Comparison of ENCODE assay signal across 8 mouse cellular contexts in genomic region chr4:129983764-129984420, GRCm38 (mm10). TPM values are rescaled to one million over a fixed set of nuclear protein-coding genes. Genes with fewer than 3 reads are reported as not detected.
DNase-seq lines count a peak whose midpoint lies in the region; ATAC-seq lines count a peak whose summit lies in the region.

No protein-coding gene starts in this region.

- H3K4me3 ChIP-seq in hindbrain, embryonic 14.5 days (replicated peaks; ENCODE audit: low read length), result peak overlapping the region; percentile 82
- H3K4me3 ChIP-seq in lung, embryonic 16.5 days (ENCODE audit: low read length), result peak overlapping the region; percentile 66

- H3K4me2 ChIP-seq in hindbrain, embryonic 14.5 days (replicated peaks), result peak overlapping the region; percentile 75
- H3K4me2 ChIP-seq in lung, embryonic 16.5 days (ENCODE audit: low read depth, low read length), result peak overlapping the region; percentile 98

- peaks cover 7% of the 10 kb centered on the region; the same call in 1 of the 2 replicates for H3K27me3 ChIP-seq in hindbrain, embryonic 14.5 days (ENCODE audit: control insufficient read depth, insufficient read depth, low read length)
- peaks cover 54% of the 10 kb centered on the region for H3K27me3 ChIP-seq in lung, embryonic 16.5 days (ENCODE audit: control insufficient read depth, insufficient read depth, low read depth, low read length)

- peak overlapping the region; percentile 87 for H3K9ac ChIP-seq in hindbrain, embryonic 14.5 days
- H3K9ac ChIP-seq in lung, embryonic 16.5 days (ENCODE audit: low read length), result no peak overlapping the region

- ATAC-seq in hindbrain, embryonic 14.5 days (ENCODE audit: low FRiP score), result peak; percentile 50; the same call in 1 of the 2 replicates
- ATAC-seq in lung, embryonic 16.5 days (ENCODE audit: low read depth), result peak; percentile 15
- no peak for ATAC-seq in erythroblast, adult 5-6 weeks (replicated peaks; ENCODE audit: low FRiP score, poor library complexity, severe bottlenecking)

- peaks cover 54% of the 10 kb centered on the region for H3K4me1 ChIP-seq in hindbrain, embryonic 14.5 days (replicated peaks; ENCODE audit: control insufficient read depth, insufficient read depth, low read length)
- peaks cover 28% of the 10 kb centered on the region for H3K4me1 ChIP-seq in lung, embryonic 16.5 days (replicated peaks; ENCODE audit: control insufficient read depth, insufficient read depth, low read length)

- 1% methylated on average over 15 of the region's 15 CpGs for WGBS in hindbrain, embryonic 14.5 days
- 3% methylated on average over 15 of the region's 15 CpGs for WGBS in lung, embryonic 16.5 days

- peak overlapping the region; percentile 80 for H3K27ac ChIP-seq in hindbrain, embryonic 14.5 days
- no peak overlapping the region for H3K27ac ChIP-seq in lung, embryonic 16.5 days (ENCODE audit: low read length)

- H3K36me3 ChIP-seq in hindbrain, embryonic 14.5 days (replicated peaks; ENCODE audit: control insufficient read depth, insufficient read depth), result no peaks in the 10 kb centered on the region
- no peaks in the 10 kb centered on the region for H3K36me3 ChIP-seq in lung, embryonic 16.5 days (ENCODE audit: control insufficient read depth, insufficient read depth, low read length)

- H3K9me3 ChIP-seq in hindbrain, embryonic 14.5 days (ENCODE audit: control insufficient read depth, low read length), result no peaks in the 10 kb centered on the region
- no peaks in the 10 kb centered on the region for H3K9me3 ChIP-seq in lung, embryonic 16.5 days (ENCODE audit: control insufficient read depth, low read length)

- peak; percentile 80 for DNase-seq in ZHBTc4 (ENCODE audit: low read depth, low spot score)
- peak; percentile 90 to 93 for DNase-seq in cerebellum, postnatal 14 days
- DNase-seq in gastrocnemius, adult 18-20 months (ENCODE audit: low spot score), result peak; percentile 57
- peak; percentile 67 for DNase-seq in hindbrain, embryonic 14.5 days (ENCODE audit: low spot score)
- DNase-seq in layer of hippocampus, postnatal 25 days (ENCODE audit: extremely low spot score in 1 of 2, low spot score in 1 of 2), result peak; percentile 84 to 91
- DNase-seq in retina, adult 2 months (ENCODE audit: low read depth, low spot score), result peak; percentile 59

RNA-seq across cellular contexts. Expression of gene Adgrb2, which starts 0.8 kb away (rescaled TPM):
- 1 to 10 TPM in 1 of 2 experiments, under 1 TPM in 1; 0.21 to 2.5 TPM for total RNA-seq in gastrocnemius, adult 18-20 months (2021)
- polyA plus RNA-seq in hindbrain, embryonic 14.5 days (2014; fragmentation: Nextera tagmentation; extraction: Ambion mirVana), result 16.9 and 19.0 TPM in 2 replicates
- 100 to 1,000 TPM; 516 to 583 TPM for total RNA-seq in layer of hippocampus, postnatal 25 days (2021)
- 0.40 and 1.0 TPM in 2 replicates for polyA plus RNA-seq in lung, embryonic 16.5 days (2015; fragmentation: Nextera tagmentation; extraction: Ambion mirVana)
- total RNA-seq in erythroblast, adult 5-6 weeks (2015; ENCODE audit: low replicate concordance), result not detected in 2 replicates
- total RNA-seq in erythroblast, adult 5-6 weeks (2017; ENCODE audit: low replicate concordance), result not detected in 2 replicates

RNA-seq across cellular contexts. Expression of gene Spocd1, which starts 54.8 kb away (rescaled TPM):
- total RNA-seq in gastrocnemius, adult 18-20 months (2021), result not detected
- polyA plus RNA-seq in hindbrain, embryonic 14.5 days (2014; fragmentation: Nextera tagmentation; extraction: Ambion mirVana), result not detected in 2 replicates
- total RNA-seq in layer of hippocampus, postnatal 25 days (2021), result under 1 TPM; 0.30 to 0.35 TPM
- polyA plus RNA-seq in lung, embryonic 16.5 days (2015; fragmentation: Nextera tagmentation; extraction: Ambion mirVana), result not detected in 2 replicates
- total RNA-seq in erythroblast, adult 5-6 weeks (2015; ENCODE audit: low replicate concordance), result not detected in 2 replicates
- not detected in 2 replicates for total RNA-seq in erythroblast, adult 5-6 weeks (2017; ENCODE audit: low replicate concordance)

Comparison
In these comparisons a context has a peak if more than half of its experiments do, and no peak if none do; other contexts are left out.
1. RNA of gene Adgrb2, which starts 0.8 kb away (total RNA-seq): 516 to 583 TPM in layer of hippocampus, postnatal 25 days; 0.21 to 2.5 TPM in gastrocnemius, adult 18-20 months and not detected in erythroblast, adult 5-6 weeks; every median in the first group is over 100 times any median in the second.
2. Peak in every context shown above with its lines, with median percentiles within 50 percentile points of each other: DNase-seq.